Mouse (Mus musculus) intestine, postnatal 0 days (tissue): ENCODE measurements around the gene Igf1r. TPM values are rescaled to one million over a fixed set of nuclear protein-coding genes. Genes with fewer than 3 reads are reported as not detected.
A peak's percentile ranks its signal among the peaks of the same experiment; 100 is the strongest.

ENCODE experiments used
- ATAC-seq: fragments of 200-750 bp; cut with Nextera tagmentation; 2 replicates; pipeline ENCODE4 v1.8.0; 2017; ENCODE audit warnings: mild to moderate bottlenecking, moderate TSS enrichment, moderate library complexity
- H3K27ac ChIP-seq: fragments of 300-500 bp; sonication (generic); 2 replicates; pipeline ENCODE4 v1.5.1; 2014; ENCODE audit warnings: mild to moderate bottlenecking, low read depth, low read length, moderate library complexity
- H3K27me3 ChIP-seq: fragments of 300-500 bp; sonication (generic); replicated peaks from 2 replicates; pipeline ENCODE4 v1.6.1; 2014; ENCODE audit warnings: low read length, mixed read lengths; ENCODE audit not compliant: control insufficient read depth, insufficient read depth
- H3K36me3 ChIP-seq: fragments of 300-500 bp; sonication (generic); 2 replicates; pipeline ENCODE4 v1.6.1; 2014; ENCODE audit warnings: mild to moderate bottlenecking, moderate library complexity; ENCODE audit not compliant: control insufficient read depth, insufficient read depth
- H3K4me1 ChIP-seq: fragments of 300-500 bp; sonication (generic); replicated peaks from 2 replicates; pipeline ENCODE4 v1.6.1; 2014; ENCODE audit warnings: antibody characterized with exemption, low read length, mixed read lengths; ENCODE audit not compliant: control insufficient read depth, insufficient read depth
- H3K4me2 ChIP-seq: fragments of 300-500 bp; sonication (generic); replicated peaks from 2 replicates; pipeline ENCODE4 v1.6.1; 2014; ENCODE audit warnings: low read depth, mild to moderate bottlenecking, moderate library complexity
- H3K4me3 ChIP-seq: fragments of 300-500 bp; sonication (generic); 2 replicates; pipeline ENCODE4 v1.5.1; 2014; ENCODE audit warnings: low read depth, low read length
- H3K9ac ChIP-seq: fragments of 300-500 bp; sonication (generic); 2 replicates; pipeline ENCODE4 v1.6.1; 2014; ENCODE audit warnings: mild to moderate bottlenecking, low read depth, low read length
- H3K9me3 ChIP-seq: fragments of 300-500 bp; sonication (generic); 2 replicates; pipeline ENCODE4 v1.6.1; 2016; ENCODE audit warnings: mixed run types; ENCODE audit not compliant: control insufficient read depth
- CTCF ChIP-seq: sonication (generic); IDR thresholded peaks from 2 replicates; pipeline ENCODE4 v1.5.1; 2016; ENCODE audit warnings: low read depth, mild to moderate bottlenecking, control low read depth, antibody characterized with exemption, moderate library complexity
- WGBS: fragments of 180-500 bp; shearing (Covaris S2); extraction: QIAGEN DNeasy Blood & Tissue Kit; methylation state at CpG from one replicate; pipeline ENCODE4 v1.1.7; 2014; 5-methylcytosine and 5-hydroxymethylcytosine counted together
- polyA plus RNA-seq: library from polyadenylated mRNA; unstranded; fragments of >200 nt; fragmentation: Nextera tagmentation; extraction: Ambion mirVana; gene quantifications from 2 replicates; pipeline ENCODE4 v1.2.1, GENCODE M21; 2015

Igf1r gene
- polyA plus RNA-seq, 1 experiment from 2014 or later = 5.3 TPM

DNA sequence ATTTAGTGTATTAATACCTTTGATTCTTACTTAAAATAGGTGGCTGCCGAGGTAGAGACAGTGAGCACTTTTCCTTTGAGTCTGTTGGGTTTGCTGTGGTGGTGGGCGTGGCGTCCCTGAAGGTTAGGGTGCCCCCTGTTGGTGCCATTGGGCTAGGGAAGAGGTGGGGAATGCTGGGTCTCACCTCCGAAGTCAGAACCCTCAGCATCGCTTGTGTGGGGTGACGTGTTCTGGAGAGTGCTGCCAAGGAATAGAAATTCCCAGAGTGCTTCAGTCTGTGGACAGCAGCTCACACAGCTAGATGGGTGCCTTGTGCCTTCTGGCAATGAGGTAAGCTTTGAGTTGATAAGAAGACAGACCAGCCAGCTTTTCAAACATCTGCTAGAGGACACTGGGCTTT, 102.3 kb downstream of the Igf1r start:
- H3K27me3 ChIP-seq = no peaks in the 10 kb centered on the region
- H3K9me3 ChIP-seq = no peaks in the 10 kb centered on the region
- no peak overlapping the region for H3K27ac ChIP-seq
- 79% methylated on average over 6 of the region's 6 CpGs for WGBS
- H3K4me3 ChIP-seq = no peak overlapping the region
- no peak for ATAC-seq
- peak; percentile 46 for TF ChIP-seq CTCF
- H3K4me2 ChIP-seq = no peak overlapping the region
- H3K36me3 ChIP-seq = no peaks in the 10 kb centered on the region
- no peak overlapping the region for H3K9ac ChIP-seq
- 0 out of 2 replicates have a peak, but pooled peaks cover 4% of the 10 kb centered on the region for H3K4me1 ChIP-seq

DNA sequence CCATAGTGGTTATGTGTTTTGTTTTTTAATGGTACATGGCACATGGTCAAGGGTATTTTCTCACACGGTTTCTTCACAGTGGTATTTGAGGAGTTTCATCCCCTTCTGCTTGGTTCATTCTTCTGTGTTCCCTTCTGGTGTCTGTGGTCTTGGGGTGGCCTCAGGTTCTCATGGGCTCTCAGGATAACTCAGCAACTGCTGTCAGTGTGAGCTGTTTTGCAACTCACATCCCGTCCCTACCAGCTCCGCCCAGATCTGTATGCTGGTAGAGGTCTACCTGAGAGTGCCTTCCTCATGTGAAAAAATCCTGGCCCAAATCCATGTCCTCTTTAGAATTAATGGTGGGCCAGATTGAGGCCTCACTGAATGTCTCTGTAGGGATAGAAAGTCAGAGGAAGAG, 104.4 kb downstream of the Igf1r start:
- Histone ChIP-seq H3K36me3 (no peaks in the 10 kb centered on the region), H3K27me3 (no peaks in the 10 kb centered on the region), H3K9ac (no peak overlapping the region), H3K4me1 (0 out of 2 replicates have a peak, but pooled peaks cover 4% of the 10 kb centered on the region), H3K4me2 (no peak overlapping the region), H3K27ac (no peak overlapping the region), H3K4me3 (no peak overlapping the region), H3K9me3 (no peaks in the 10 kb centered on the region)
- WGBS = 78% methylated on average over 3 of the region's 3 CpGs
- TF ChIP-seq CTCF = no peak
- no peak for ATAC-seq

DNA sequence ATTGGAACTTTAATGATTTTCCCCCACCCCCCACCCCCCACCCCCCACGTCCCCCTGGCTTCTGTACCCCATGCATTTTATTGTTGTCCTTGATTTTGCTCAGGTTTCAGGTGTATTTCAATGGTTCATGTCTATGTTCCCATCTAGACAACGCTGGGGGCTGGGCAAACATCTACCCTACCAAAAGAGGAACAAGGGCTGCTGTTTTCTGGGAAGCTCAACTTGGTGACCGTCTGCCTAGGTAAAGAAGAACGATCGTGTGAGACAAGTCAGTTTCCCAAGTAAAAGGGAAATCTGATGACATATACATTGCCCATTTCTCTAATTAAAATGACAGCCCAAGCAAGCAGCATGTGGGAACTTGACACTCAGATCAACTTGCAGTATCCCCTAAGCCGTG, 107.1 kb downstream of the Igf1r start:
- Histone ChIP-seq H3K9ac (no peak overlapping the region), H3K4me3 (no peak overlapping the region), H3K4me2 (no peak overlapping the region), H3K27ac (no peak overlapping the region), H3K27me3 (no peaks in the 10 kb centered on the region), H3K4me1 (no peaks in the 10 kb centered on the region), H3K36me3 (no peaks in the 10 kb centered on the region), H3K9me3 (no peaks in the 10 kb centered on the region)
- no peak for TF ChIP-seq CTCF
- whole genome bisulfite sequencing = 88% methylated on average over 6 of the region's 6 CpGs
- no peak for ATAC-seq

DNA sequence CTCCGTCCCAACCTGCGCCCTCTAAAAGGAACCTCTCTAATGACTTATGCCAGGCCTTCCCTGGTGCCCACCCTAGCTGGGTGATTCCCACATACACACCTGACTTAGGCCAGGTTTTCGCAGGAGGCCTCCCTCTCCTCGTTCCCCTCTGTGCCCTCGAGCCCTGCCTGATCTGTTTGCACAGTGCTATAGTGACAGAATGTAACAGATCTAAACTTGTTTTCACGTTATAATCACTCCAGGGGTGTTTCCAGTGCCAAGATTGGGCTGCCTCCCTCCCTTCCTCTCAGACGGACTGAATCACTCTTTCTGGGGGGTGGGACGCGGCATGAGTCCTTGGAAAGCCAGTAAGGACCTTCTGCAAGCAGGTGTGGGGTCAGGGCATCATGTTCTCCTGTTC, 108.8 kb downstream of the Igf1r start:
- ATAC-seq = no peak
- Histone ChIP-seq H3K4me2 (no peak overlapping the region), H3K4me3 (no peak overlapping the region), H3K9me3 (no peaks in the 10 kb centered on the region), H3K4me1 (no peaks in the 10 kb centered on the region), H3K36me3 (no peaks in the 10 kb centered on the region), H3K9ac (no peak overlapping the region), H3K27me3 (no peaks in the 10 kb centered on the region), H3K27ac (no peak overlapping the region)
- 74% methylated on average over 9 of the region's 9 CpGs for WGBS
- no peak for TF ChIP-seq CTCF

DNA sequence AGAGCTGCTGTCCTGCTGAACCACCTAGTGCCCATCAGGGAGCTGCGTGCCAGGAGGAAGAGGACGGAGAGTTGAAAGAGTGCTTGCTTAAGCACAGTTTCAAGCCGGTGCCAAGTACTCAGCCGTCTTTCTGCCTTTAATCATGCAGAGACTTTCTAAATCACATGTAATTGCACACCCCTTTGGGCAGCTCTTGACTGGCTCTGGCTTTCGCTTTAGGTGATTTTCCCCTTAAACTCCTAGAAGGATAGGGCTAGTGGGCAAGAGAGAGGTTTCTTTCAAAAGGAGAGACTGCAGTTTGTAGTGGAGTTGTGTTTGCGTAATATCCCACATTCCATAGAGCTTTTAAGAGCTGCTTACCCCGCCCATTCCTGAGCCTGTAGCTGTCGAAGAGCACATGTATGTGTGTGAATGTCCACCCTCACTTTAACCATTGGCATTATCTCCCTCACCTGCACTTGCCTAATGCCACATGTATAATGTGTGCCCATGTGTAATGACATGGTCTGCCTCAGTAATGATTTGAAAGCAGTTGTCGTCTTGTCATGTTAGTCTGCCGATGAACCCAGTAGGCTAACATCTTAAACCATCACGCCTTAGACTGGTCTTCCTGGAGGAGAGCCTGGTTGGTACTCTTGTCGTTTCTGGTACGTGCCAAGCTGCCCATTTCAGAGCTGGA, 109.7 kb downstream of the Igf1r start:
- Histone ChIP-seq H3K36me3 (no peaks in the 10 kb centered on the region), H3K27me3 (no peaks in the 10 kb centered on the region), H3K9ac (no peak overlapping the region), H3K4me3 (no peak overlapping the region), H3K4me2 (no peak overlapping the region), H3K4me1 (no peaks in the 10 kb centered on the region), H3K9me3 (no peaks in the 10 kb centered on the region), H3K27ac (no peak overlapping the region)
- WGBS = 73% methylated on average over 13 of the region's 13 CpGs
- no peak for ATAC-seq
- no peak for TF ChIP-seq CTCF

DNA sequence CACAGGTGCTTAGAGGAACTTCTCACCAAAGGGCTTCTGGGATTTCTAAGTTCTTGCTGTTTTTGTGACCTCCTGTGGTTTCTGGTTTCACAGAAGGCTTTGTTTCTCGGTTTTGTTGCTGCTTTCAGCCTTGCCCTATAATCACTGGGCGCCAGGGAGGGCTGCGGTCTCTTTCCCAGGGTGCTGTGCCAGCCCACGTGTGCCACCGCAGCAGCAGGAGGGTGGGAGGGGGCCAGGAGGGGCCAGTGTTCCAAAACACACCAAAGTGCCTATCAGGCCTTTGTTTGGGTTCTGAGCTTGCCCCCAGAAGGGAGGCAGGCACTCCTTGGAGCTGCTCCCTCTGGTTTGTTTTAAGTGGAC, 110.2 kb downstream of the Igf1r start:
- Histone ChIP-seq H3K9ac (no peak overlapping the region), H3K4me1 (no peaks in the 10 kb centered on the region), H3K27me3 (no peaks in the 10 kb centered on the region), H3K4me2 (no peak overlapping the region), H3K4me3 (no peak overlapping the region), H3K9me3 (no peaks in the 10 kb centered on the region), H3K36me3 (no peaks in the 10 kb centered on the region), H3K27ac (no peak overlapping the region)
- no peak for TF ChIP-seq CTCF
- WGBS = 59% methylated on average over 5 of the region's 5 CpGs
- ATAC-seq = no peak

DNA sequence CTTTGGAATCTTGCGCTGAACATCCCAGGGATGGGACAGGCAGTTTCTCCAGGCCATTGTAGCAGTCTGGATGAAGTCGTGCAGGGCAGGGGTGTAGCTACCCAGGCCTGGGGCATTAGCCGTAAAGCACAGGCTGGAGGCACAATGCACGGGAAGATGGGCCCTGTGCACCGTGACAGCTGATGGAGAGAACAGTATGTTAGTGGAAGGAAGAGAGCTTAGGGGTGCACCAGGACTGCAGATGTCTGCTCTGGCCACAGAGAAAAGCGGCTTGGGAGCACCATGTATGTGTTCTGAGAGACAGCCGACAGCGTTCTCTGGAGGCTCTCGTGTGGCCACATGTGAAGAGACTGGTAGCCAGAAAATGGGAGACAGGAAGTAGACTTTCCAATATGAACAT, 111.1 kb downstream of the Igf1r start:
- Histone ChIP-seq H3K4me2 (no peak overlapping the region), H3K9ac (no peak overlapping the region), H3K4me1 (no peaks in the 10 kb centered on the region), H3K27me3 (no peaks in the 10 kb centered on the region), H3K27ac (no peak overlapping the region), H3K36me3 (no peaks in the 10 kb centered on the region), H3K9me3 (no peaks in the 10 kb centered on the region), H3K4me3 (no peak overlapping the region)
- WGBS = 90% methylated on average over 9 of the region's 9 CpGs
- ATAC-seq = no peak
- TF ChIP-seq CTCF = no peak
